In the genomic region with DNA sequence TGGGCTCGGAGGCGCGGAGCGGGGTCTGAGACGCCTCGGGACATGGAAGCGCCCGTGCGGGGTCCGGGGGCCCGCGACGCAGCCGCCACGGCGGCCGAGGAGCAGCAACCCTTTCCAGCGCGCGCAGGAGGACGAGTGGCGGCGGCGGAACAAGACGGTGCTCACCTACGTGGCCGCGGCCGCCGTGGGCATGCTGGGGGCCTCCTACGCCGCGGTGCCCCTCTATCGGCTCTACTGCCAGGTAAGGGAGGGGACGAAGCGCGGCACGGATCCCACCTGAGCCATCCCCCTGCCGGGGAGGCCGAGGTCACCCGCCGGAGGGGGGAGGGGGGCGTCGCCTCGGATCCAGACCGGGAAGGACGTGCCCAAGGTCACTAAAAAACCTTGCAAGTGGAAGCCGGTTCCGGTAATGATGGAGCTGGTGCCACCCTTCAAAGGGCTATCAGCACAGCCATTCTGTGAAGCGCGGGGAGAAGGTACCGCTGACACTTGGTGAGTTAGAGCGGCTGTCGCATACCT, we compare ENCODE assay signal across 8 mouse cellular contexts. TPM values are rescaled to one million over a fixed set of nuclear protein-coding genes. Genes with fewer than 3 reads are reported as not detected.
A peak's percentile ranks its signal among the peaks of the same experiment; 100 is the strongest.
DNase-seq lines count a peak whose midpoint lies in the region; ATAC-seq and TF ChIP-seq lines count a peak whose summit lies in the region.

No protein-coding gene starts in this region.

- H3ac ChIP-seq in C2C12 (ENCODE audit: control insufficient read depth, insufficient read length, low read depth): peak overlapping the region; percentile 97

- H3K9ac ChIP-seq in forebrain, embryonic 14.5 days (ENCODE audit: low read length): peak overlapping the region; percentile 97
- peak overlapping the region; percentile 96 for H3K9ac ChIP-seq in intestine, embryonic 16.5 days (ENCODE audit: low read depth, low read length)
- peak overlapping the region; percentile 97 for H3K9ac ChIP-seq in liver, embryonic 16.5 days (ENCODE audit: low read depth, low read length)

- H3K27me3 ChIP-seq in C2C12 (ENCODE audit: control insufficient read depth, insufficient read depth, insufficient read length): no peaks in the 10 kb centered on the region
- no peaks in the 10 kb centered on the region for H3K27me3 ChIP-seq in forebrain, embryonic 14.5 days (replicated peaks; ENCODE audit: control insufficient read depth, insufficient read depth, low read length)
- no peaks in the 10 kb centered on the region for H3K27me3 ChIP-seq in intestine, embryonic 16.5 days (replicated peaks; ENCODE audit: control insufficient read depth, insufficient read depth, low read length)
- H3K27me3 ChIP-seq in liver, embryonic 16.5 days (ENCODE audit: control insufficient read depth, insufficient read depth, low read depth, low read length): no peaks in the 10 kb centered on the region

- peaks cover 47% of the 10 kb centered on the region for H3K79me3 ChIP-seq in C2C12 (ENCODE audit: low read depth)

- no peak for TF ChIP-seq CTCF in C2C12 (IDR thresholded peaks at IDR 0.05; ENCODE audit: control insufficient read depth, insufficient read depth, insufficient read length)

- peaks cover 29% of the 10 kb centered on the region for H3K36me3 ChIP-seq in C2C12 (ENCODE audit: control insufficient read depth, insufficient read depth)
- H3K36me3 ChIP-seq in forebrain, embryonic 14.5 days (ENCODE audit: control insufficient read depth, insufficient read depth, low read length): 0 out of 2 replicates have a peak, but pooled peaks cover 6% of the 10 kb centered on the region
- H3K36me3 ChIP-seq in intestine, embryonic 16.5 days (ENCODE audit: control insufficient read depth, insufficient read depth, low read length): no peaks in the 10 kb centered on the region
- peaks cover 11% of the 10 kb centered on the region for H3K36me3 ChIP-seq in liver, embryonic 16.5 days (ENCODE audit: control insufficient read depth, insufficient read depth)

- H3K27ac ChIP-seq in forebrain, embryonic 14.5 days (ENCODE audit: low read depth, low read length): peak overlapping the region; percentile 86
- peak overlapping the region; percentile 90 for H3K27ac ChIP-seq in intestine, embryonic 16.5 days (ENCODE audit: low read length)
- peak overlapping the region; percentile 88 for H3K27ac ChIP-seq in liver, embryonic 16.5 days (ENCODE audit: low read length)

- H3K9me3 ChIP-seq in forebrain, embryonic 14.5 days (replicated peaks; ENCODE audit: control insufficient read depth, low read length): no peaks in the 10 kb centered on the region
- no peaks in the 10 kb centered on the region for H3K9me3 ChIP-seq in intestine, embryonic 16.5 days (ENCODE audit: control insufficient read depth, low read length)
- H3K9me3 ChIP-seq in liver, embryonic 16.5 days (replicated peaks; ENCODE audit: control insufficient read depth, low read length): no peaks in the 10 kb centered on the region

- no peak for DNase-seq in frontal cortex, postnatal 36 days (ENCODE audit: low spot score in 2 of 2)
- peak; percentile 45 for DNase-seq in brain, adult 2 months (ENCODE audit: low read depth, low spot score)
- DNase-seq in forebrain, embryonic 14.5 days (ENCODE audit: low spot score): peak; percentile 55
- peak; percentile 47 for DNase-seq in retina, embryonic 14.5 days (ENCODE audit: low spot score)

- peak overlapping the region; percentile 53 for H3K4me2 ChIP-seq in forebrain, embryonic 14.5 days (ENCODE audit: low read length)
- H3K4me2 ChIP-seq in intestine, embryonic 16.5 days (ENCODE audit: low read depth, low read length): peak overlapping the region; percentile 77
- peak overlapping the region; percentile 62 for H3K4me2 ChIP-seq in liver, embryonic 16.5 days (ENCODE audit: low read depth, low read length)

- 0% methylated on average over 32 of the region's 54 CpGs for WGBS in forebrain, embryonic 14.5 days
- WGBS in intestine, embryonic 16.5 days: under 1% methylated on average over 54 of the region's 54 CpGs
- under 1% methylated on average over 49 of the region's 54 CpGs for WGBS in liver, embryonic 16.5 days (ENCODE audit: insufficient replicate concordance)

- H3K4me3 ChIP-seq in C2C12 (ENCODE audit: insufficient read depth, poor library complexity, severe bottlenecking): peak overlapping the region; percentile 94
- H3K4me3 ChIP-seq in forebrain, embryonic 14.5 days (ENCODE audit: low read depth, low read length): peak overlapping the region; percentile 93
- peak overlapping the region; percentile 94 for H3K4me3 ChIP-seq in intestine, embryonic 16.5 days (ENCODE audit: low read length)
- peak overlapping the region; percentile 100 for H3K4me3 ChIP-seq in liver, embryonic 16.5 days (ENCODE audit: low read depth, low read length)

- peak; percentile 71 for ATAC-seq in frontal cortex, adult (ENCODE audit: low TSS enrichment)
- no peak; the same call in 1 of the 2 replicates for ATAC-seq in forebrain, embryonic 14.5 days
- peak; percentile 54 for ATAC-seq in intestine, embryonic 16.5 days
- ATAC-seq in liver, embryonic 16.5 days (ENCODE audit: low read depth): peak; percentile 60

- H3K4me1 ChIP-seq in forebrain, embryonic 14.5 days (ENCODE audit: control insufficient read depth, insufficient read depth, low read length): peaks cover 6% of the 10 kb centered on the region; the same call in 1 of the 2 replicates
- peaks cover 9% of the 10 kb centered on the region; the same call in 1 of the 2 replicates for H3K4me1 ChIP-seq in intestine, embryonic 16.5 days (ENCODE audit: control insufficient read depth, insufficient read depth, low read length)
- peaks cover 21% of the 10 kb centered on the region for H3K4me1 ChIP-seq in liver, embryonic 16.5 days (ENCODE audit: control insufficient read depth, low read depth, low read length)

- H3K79me2 ChIP-seq in C2C12 (ENCODE audit: control insufficient read depth, insufficient read depth): peaks cover 85% of the 10 kb centered on the region

TF ChIP-seq in C2C12, 6 proteins besides CTCF, POLR2A, EP300 and RAD21:
- TF ChIP-seq CEBPB (IDR thresholded peaks at IDR 0.05; ENCODE audit: low read depth) (no peak), FOSL1 (IDR thresholded peaks at IDR 0.05; ENCODE audit: insufficient read depth, low read length, poor library complexity, severe bottlenecking) (no peak), MYOG (IDR thresholded peaks at IDR 0.05; ENCODE audit: control insufficient read depth, extremely low read depth, insufficient read length) (no peak), MYOD1 (IDR thresholded peaks at IDR 0.05; ENCODE audit: control insufficient read depth, insufficient read length, low read depth) (no peak), MAX (IDR thresholded peaks at IDR 0.05) (no peak)

RNA-seq across cellular contexts. Expression of gene Cox11, which starts 0.4 kb away (rescaled TPM):
- 11.5 TPM for polyA plus RNA-seq in C2C12 (2012; fragmentation: generic; extraction: Trizol)
- polyA plus RNA-seq in forebrain, embryonic 14.5 days (2014; fragmentation: Nextera tagmentation; extraction: Ambion mirVana): 21.4 and 22.1 TPM in 2 replicates
- 24.2 and 25.9 TPM in 2 replicates for polyA plus RNA-seq in intestine, embryonic 16.5 days (2015; fragmentation: Nextera tagmentation; extraction: Ambion mirVana)
- 17.9 and 19.1 TPM in 2 replicates for polyA plus RNA-seq in liver, embryonic 16.5 days (2015; fragmentation: Nextera tagmentation; extraction: Ambion mirVana)

RNA-seq across cellular contexts. Expression of gene Stxbp4, which starts 0.5 kb away (rescaled TPM):
- polyA plus RNA-seq in C2C12 (2012; fragmentation: generic; extraction: Trizol): 3.7 TPM
- polyA plus RNA-seq in forebrain, embryonic 14.5 days (2014; fragmentation: Nextera tagmentation; extraction: Ambion mirVana): 14.7 and 16.8 TPM in 2 replicates
- 9.4 and 11.5 TPM in 2 replicates for polyA plus RNA-seq in intestine, embryonic 16.5 days (2015; fragmentation: Nextera tagmentation; extraction: Ambion mirVana)
- polyA plus RNA-seq in liver, embryonic 16.5 days (2015; fragmentation: Nextera tagmentation; extraction: Ambion mirVana): 6.0 and 6.6 TPM in 2 replicates

RNA-seq across cellular contexts. Expression of gene Tom1l1, which starts 49.8 kb away (rescaled TPM):
- 1.0 TPM for polyA plus RNA-seq in C2C12 (2012; fragmentation: generic; extraction: Trizol)
- polyA plus RNA-seq in forebrain, embryonic 14.5 days (2014; fragmentation: Nextera tagmentation; extraction: Ambion mirVana): 13.9 and 14.0 TPM in 2 replicates
- 65.6 and 67.6 TPM in 2 replicates for polyA plus RNA-seq in intestine, embryonic 16.5 days (2015; fragmentation: Nextera tagmentation; extraction: Ambion mirVana)
- polyA plus RNA-seq in liver, embryonic 16.5 days (2015; fragmentation: Nextera tagmentation; extraction: Ambion mirVana): 50.3 and 51.8 TPM in 2 replicates

Comparison
In these comparisons a context has a peak if more than half of its experiments do, and no peak if none do; other contexts are left out.
1. DNase-seq: peak in brain, adult 2 months (single experiment), forebrain, embryonic 14.5 days (single experiment) and retina, embryonic 14.5 days (single experiment); none in frontal cortex, postnatal 36 days (0 of 2).
2. Peak in every context shown above with its lines, with median percentiles within 50 percentile points of each other: H3K4me3 ChIP-seq, H3K27ac ChIP-seq, H3K4me2 ChIP-seq and H3K9ac ChIP-seq.